Mouse (Mus musculus) CD8-positive naive resting alpha-beta T cell, adult 2 months (primary cell): ENCODE data around the gene Il21r.

Source experiments
- DNase-seq, 2 experiments: peaks; one replicate each; pipeline ENCODE4 v3.0.0; 2022; ENCODE audit warnings: low read depth in 2 of 2, low spot score in 2 of 2

Gene Il21r

DNA sequence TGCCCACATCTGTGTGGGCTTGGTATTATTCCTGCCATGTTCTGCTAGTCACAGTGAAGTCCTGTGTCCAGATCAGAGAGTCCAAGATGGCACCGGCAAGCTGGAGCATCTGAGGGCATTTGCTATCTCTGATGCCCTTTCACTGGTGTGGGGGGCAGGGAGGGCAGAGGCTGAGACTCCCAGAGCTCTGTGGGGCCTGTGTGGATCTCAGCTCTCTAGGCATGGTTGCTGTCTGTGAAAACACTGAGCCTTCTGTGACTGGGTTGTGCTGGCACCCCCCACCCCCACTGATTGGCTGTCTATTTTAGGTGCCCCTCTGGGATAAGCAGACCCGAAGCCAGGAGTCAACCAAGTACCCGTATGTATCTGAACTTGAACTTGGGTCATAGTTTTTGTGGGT is 28.4 kb upstream of the Il21r start:
- DNase-seq, result no peak

GRCm38 (mm10) chr7:125575738-125576540 is 27.3 kb upstream of the Il21r start:
- no peak for DNase-seq

DNA sequence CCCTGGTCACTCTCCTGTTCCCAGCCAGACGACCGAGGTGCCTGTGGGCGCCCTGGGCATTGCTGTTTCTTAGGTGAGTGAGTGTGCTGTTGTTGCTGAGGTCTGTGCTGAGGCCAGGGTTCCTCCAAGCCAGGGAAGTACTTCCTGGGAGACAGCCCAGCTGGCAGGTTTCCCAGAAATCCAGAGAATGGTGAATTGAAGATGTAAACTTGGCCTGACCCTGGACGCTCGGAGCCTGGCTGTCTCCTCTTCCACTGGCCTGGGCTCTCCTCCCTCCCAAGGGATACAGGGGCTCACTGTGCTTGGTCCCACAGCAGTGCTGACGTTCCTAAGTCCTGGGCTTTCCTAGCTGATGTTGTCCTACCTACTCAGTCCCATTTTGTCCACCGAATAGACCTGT is 26.2 kb upstream of the Il21r start:
- DNase-seq, result no peak

- DNase-seq, result no peak
Observed at GRCm38 (mm10) chr7:125577486-125578088, 25.6 kb upstream of the Il21r start.

- DNase-seq, result no peak
Observed at GRCm38 (mm10) chr7:125578106-125578505, 25.1 kb upstream of the Il21r start.

DNA sequence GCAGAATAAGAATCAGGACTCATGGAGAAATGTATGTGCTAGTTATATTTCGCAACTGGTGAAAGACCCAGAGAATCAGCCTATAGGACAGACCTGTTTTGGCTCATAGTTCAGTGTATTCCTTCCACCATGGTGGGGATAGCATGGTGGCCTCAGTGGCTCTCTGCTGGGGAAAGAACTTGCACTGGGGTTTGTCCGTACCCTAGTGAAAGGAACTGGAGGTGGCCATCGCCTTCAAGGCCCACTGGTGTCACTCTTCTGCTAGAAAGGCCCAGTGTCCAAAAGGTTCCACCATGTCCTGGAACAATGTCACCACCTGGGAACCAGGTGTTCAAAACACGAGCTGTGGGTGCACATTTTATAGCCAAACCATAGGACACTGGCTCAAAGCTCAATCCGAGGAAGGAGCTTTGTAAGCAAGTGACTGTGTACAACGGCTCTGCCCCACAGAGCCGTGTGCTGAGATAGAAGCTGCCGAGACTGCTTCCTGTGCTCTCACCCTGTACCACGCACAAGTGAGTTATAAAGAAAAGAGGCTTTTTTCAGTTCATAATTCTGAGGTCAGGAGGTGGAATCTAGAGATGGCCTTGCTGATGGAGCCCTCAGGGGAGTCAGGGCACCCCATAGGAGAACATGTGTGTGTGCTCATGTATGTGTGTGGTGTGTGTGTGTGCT is 23.5 kb upstream of the Il21r start:
- DNase-seq, result no peak

- no peak for DNase-seq
Observed at GRCm38 (mm10) chr7:125580220-125580549, 23.0 kb upstream of the Il21r start.

DNA sequence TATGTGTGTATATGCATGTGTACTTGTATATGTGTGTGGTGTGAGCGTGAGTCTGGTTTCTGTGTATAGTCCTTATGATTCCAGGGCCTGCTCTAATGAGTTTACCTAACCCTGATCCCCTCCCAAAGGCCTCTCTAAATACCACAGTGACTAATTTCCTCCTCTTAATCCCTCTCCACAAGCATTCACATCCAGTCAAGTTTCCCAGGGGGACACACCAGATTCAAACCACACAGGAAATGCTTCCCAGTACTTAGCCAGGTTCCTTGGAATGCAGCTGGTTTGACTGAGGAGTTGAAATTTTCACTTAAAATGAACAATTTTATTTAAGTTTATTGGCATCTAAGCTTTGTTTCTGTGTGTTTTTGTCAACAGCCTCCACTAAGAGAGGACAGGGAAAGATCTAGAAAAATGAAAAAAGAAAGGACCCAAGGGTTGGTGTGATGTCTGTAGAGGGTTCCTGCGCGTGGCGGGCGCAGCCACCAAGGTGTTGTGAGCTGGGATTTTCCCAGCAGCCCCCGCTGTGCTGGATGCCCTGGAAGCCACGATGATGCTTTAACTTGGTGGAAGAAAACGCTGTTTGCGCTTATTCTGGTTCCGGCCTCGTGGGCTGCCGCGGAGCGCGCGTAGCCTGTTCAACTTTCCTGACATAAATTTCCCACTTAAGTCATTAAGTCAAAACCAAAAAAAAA is 22.5 kb upstream of the Il21r start:
- DNase-seq, result no peak

DNA sequence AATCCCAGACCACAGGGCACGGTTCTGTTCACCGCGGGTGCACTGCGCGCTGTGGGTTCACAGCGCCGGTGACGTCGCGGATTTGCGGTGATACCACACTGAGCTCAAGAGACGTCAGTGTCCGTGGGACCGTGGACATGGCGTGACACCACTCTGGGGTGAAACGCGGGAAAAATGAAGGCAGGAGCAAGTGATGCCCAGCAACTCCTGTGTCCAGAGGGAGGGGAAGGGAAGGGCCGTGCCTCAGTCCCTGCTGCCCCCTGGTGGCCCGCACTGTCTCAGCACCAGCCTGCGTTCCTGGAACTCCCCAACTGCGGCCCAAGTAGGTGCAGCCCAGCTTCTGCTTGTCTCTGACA is 21.9 kb upstream of the Il21r start:
- DNase-seq, result peak; percentile 84 to 87

DNA sequence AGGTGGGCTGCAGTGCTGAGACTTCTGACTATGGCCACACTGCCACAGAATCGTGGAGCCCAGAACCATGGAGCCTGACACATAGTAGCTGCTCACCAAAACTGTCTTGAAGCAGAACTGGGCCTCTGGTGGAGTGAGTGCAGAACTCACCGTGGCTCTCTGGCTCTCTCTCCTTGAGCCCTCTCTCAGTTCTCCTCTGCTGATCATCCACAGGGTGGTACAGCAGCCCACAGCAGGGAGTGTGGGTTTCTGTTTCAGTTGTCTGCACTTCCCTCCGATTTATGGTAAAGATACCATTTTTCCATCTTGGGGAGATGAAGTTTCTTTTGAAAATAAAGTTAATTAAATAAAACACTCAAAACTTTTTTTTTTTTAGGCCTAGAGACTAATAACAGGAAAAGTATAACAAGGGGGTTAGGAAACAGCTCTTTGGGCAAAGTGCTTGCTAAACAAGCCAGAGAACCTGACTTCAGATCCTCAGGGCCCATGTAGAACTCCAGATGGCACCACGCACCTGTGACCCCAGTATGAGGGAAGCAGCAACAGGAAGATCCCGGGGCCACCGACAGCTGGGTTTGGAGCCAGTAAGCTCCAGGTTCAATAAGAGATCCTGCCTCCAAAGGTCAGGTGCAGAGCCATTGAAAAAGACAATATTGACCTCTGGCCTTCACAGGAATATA is 19.8 kb upstream of the Il21r start:
- DNase-seq, result no peak

- no peak for DNase-seq
Observed at GRCm38 (mm10) chr7:125584005-125584369, 19.2 kb upstream of the Il21r start.

DNA sequence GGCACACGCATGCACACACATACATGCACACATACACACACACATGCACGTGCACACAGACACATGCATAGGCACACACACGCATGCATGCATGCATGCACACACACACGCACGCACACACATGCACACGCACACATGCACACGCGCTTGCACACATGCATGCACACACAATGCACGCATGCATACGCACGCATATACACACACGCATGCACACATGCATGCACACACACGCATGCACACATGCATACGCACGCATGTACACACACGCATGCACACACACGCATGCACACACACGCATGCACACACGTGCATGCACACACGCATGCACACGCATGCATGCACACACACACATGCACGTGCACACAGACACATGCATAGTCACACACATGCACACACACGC is 16.9 kb upstream of the Il21r start:
- no peak for DNase-seq

- peak; percentile 78 to 88 for DNase-seq
Observed at GRCm38 (mm10) chr7:125588721-125589120, 14.5 kb upstream of the Il21r start.

DNA sequence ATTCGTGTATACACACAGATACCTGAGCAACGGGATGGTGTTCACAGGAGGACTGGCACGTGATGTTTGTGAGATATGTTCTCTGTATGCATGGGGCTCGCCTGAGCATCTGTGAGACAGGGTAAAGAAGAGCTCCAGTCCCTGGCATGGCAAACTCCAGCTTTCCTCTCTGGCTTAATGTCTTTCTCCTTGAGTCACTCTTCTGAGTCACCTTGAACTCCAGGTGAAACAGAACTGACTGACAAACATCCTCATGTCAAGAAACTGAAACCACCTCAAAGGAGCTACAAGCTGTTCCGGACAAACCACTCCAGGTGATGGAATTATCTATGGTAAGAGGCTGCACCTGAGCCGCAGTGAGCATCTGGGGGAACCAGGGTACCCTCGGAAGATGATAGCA is 13.3 kb upstream of the Il21r start:
- no peak for DNase-seq

- peak in 1 of 2 experiments; percentile 55 for DNase-seq
Observed at GRCm38 (mm10) chr7:125593831-125594230, 9.4 kb upstream of the Il21r start.

DNA sequence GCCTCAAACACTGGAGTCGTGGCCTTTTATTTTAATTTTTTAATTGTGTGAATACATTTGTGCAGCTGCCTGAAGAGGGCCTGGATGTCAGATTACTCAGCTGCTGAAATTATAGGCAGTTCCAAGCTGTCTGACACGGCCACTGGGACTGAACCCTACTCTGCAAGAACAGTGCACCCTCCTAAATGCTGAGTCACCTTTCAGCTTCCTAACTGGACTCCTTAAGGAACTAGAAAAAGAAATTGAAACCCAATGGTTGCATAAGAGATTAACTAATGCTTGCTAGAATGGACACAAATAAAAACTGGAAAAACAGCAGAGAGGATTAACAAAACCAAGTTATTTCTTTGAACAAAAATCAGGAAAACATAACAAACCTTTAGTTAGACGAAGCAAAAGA is 6.8 kb upstream of the Il21r start:
- DNase-seq, result no peak

DNA sequence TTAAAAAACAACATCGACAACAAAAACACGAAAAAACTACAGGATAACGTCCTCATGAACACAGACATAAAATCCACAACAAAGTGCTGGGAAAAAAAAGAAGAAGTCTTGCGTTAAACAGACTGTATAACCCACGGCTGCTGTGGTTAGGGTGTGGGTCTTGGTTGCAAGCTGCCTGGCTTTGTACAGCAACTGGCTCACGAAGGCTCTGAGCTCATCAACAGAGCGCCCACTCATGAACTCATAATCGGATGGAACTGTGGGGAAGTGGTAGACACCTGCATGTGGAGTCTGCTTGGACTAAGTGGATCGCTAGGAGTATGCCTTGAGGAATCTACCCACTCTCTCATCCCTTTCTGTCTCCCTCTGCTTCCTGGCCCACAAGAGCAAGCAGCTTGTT is 6.1 kb upstream of the Il21r start:
- DNase-seq, result peak in 1 of 2 experiments; percentile 51

- DNase-seq, result no peak
Observed at GRCm38 (mm10) chr7:125597516-125598347, 5.5 kb upstream of the Il21r start.

DNA sequence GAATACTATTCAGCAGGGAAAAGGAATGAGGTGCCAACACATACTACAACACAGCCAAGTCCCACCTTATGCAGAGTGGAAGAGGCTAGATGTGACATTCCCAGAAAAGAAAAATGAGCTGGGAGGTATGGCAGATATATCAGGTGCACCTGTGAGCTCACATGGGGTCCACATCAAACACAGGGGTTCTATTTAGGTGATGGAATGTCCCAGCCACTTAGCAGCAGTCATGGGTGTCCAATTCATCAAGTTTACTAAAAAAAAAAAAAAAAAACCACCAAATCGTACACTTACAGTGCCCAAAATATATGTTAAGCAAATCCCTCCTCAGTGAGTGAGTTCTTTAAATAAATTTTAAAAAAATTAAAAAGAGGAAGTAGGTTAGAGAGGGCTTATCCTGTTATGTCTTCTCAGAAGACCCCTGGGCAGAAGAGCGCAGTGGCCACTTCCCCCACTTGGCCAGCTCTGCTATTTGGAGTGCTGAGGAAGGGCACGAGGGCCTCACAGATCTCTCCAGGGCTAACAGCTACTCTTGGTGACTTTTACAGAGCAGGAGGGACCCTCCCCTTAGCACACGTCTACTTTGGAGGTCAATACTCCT is 3.8 kb upstream of the Il21r start:
- no peak for DNase-seq

DNA sequence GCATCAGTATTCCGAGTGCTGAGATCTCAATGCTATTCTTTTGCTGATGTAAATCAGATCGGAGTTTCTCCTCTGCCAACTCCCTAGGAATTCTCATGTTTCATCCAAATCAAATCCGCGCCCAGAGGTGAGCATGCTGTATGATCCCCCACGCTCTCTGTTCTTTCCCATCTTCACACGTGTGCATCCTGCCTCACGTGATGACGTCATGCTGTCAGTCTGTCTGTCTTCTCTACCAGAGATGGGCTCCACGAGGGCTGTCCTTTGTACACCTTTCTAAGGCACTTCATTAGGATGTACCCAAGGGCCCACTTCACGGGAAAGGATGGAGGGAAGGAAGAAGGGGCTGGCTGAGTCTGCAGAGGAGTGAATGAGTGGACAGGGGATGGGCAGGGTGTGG is 3.1 kb upstream of the Il21r start:
- DNase-seq, result no peak
